Mouse (Mus musculus): Measurements from ENCODE around the gene Rcl1. TPM values are rescaled to one million over a fixed set of nuclear protein-coding genes. Genes with fewer than 3 reads are reported as not detected.

Rcl1 gene
- total and polyA plus RNA-seq, 3 experiments: 63.4 to 126 (median 109) TPM

- Histone ChIP-seq H3K36me3 (replicated peaks in 1 of 2; ENCODE audit: control insufficient read depth in 1 of 2, insufficient read depth in 1 of 2, low read length in 1 of 2) (peaks cover 9 to 35% of the 10 kb centered on the region in 2 experiments), H3K4me1 (ENCODE audit: control insufficient read depth in 1 of 2, insufficient read depth in 2 of 2) (peaks cover 0 to 5% of the 10 kb centered on the region in 2 experiments; a peak in 1 of 4 replicates), H3K27me3 (replicated peaks) (no peaks in the 10 kb centered on the region), H3K9me3 (replicated peaks; ENCODE audit: low read length) (no peaks in the 10 kb centered on the region), H3K9ac (ENCODE audit: insufficient read depth, low read depth) (no peak overlapping the region), H3K4me2 (ENCODE audit: insufficient read depth, low read depth, poor library complexity, severe bottlenecking) (no peak overlapping the region), H3K27ac (ENCODE audit: insufficient read depth, low read depth) (no peak overlapping the region), H3K79me2 (replicated peaks; ENCODE audit: control insufficient read depth, extremely low read depth, insufficient read depth, poor library complexity, severe bottlenecking) (no peaks in the 10 kb centered on the region), H3K4me3 (replicated peaks in 1 of 3; ENCODE audit: low read depth in 2 of 3, low read length in 2 of 3, poor library complexity in 1 of 3) (no peak overlapping the region)
- in situ Hi-C loops (cut with MboI; ENCODE audit: low pct_ligation_motif_present, low pct_unique_long_range_greater_than_20kb, low sequenced_read_pairs) (no loop called here), dilution Hi-C loops (cut with MboI; ENCODE audit: extremely low pct_ligation_motif_present, extremely low pct_unique_long_range_greater_than_20kb, low sequenced_read_pairs) (no loop called here)
- peak; percentile 9 for DNase-seq (ENCODE audit: extremely low read depth)
- no peak for TF ChIP-seq MAZ (IDR thresholded peaks at IDR 0.05; ENCODE audit: low read depth, low read length)
- TF ChIP-seq SIN3A (IDR thresholded peaks at IDR 0.05; ENCODE audit: low read length): no peak
- no peak for TF ChIP-seq ZKSCAN1 (IDR thresholded peaks at IDR 0.05; ENCODE audit: borderline replicate concordance, low read depth, low read length)
- peak; percentile 21; the same call in 1 of the 2 replicates for TF ChIP-seq ETS1 (conservative IDR thresholded peaks at IDR 0.05; ENCODE audit: low read depth, low read length)
- TF ChIP-seq MAFK (IDR thresholded peaks at IDR 0.05; ENCODE audit: insufficient replicate concordance, low read length): no peak
- TF ChIP-seq EP300 (IDR thresholded peaks at IDR 0.05; ENCODE audit: low read length): peak; percentile 39; the same call in 1 of the 2 replicates
- TF ChIP-seq MEF2A (IDR thresholded peaks at IDR 0.05; ENCODE audit: borderline replicate concordance, low read depth, low read length): peak; percentile 51; the same call in 1 of the 2 replicates
- TF ChIP-seq JUND (conservative IDR thresholded peaks at IDR 0.05; ENCODE audit: low read depth, low read length): 0 out of 2 replicates have a peak, but pooled peaks have one; percentile 37
- no peak for TF ChIP-seq KAT2A (IDR thresholded peaks at IDR 0.05; ENCODE audit: insufficient replicate concordance, low read length)
- peak; percentile 79 for TF ChIP-seq IRF4 (IDR thresholded peaks at IDR 0.05; ENCODE audit: low read depth, low read length)
- no peak for TF ChIP-seq ZMIZ1 (IDR thresholded peaks at IDR 0.05; ENCODE audit: low read depth, low read length)
- peak; percentile 59 for TF ChIP-seq JUN (IDR thresholded peaks at IDR 0.05; ENCODE audit: insufficient read depth, low read depth, low read length)
- 0 out of 2 replicates have a peak, but pooled peaks have one; percentile 11 for TF ChIP-seq BHLHE40 (IDR thresholded peaks at IDR 0.05; ENCODE audit: low read depth, low read length)
Measured at GRCm38 (mm10) chr19:29150038-29150437, 48.9 kb downstream of the Rcl1 start.

DNA sequence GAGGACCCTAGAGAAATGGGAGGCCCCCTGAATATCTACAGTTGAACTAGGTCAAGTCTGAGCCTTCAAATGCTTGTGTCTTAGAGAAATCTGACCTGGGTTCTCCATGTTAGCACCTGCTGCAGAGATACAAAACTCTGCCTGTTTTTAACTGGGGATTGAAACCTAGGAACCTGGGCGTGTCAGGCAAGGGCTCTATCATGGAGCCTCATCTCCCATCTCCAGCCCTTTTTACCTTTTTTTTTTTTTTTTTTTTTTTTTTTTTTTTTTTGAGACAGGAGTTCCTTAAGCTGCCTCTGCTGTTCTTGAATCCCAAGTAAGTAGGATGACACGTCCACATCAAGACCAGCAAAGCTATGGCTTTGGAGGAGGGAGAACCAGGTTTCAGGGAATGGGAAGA is 50.3 kb downstream of the Rcl1 start:
- Histone ChIP-seq H3K4me3 (replicated peaks in 1 of 3; ENCODE audit: low read depth in 2 of 3, low read length in 2 of 3, poor library complexity in 1 of 3) (no peak overlapping the region), H3K4me1 (ENCODE audit: control insufficient read depth in 1 of 2, insufficient read depth in 2 of 2) (peaks cover 0 to 5% of the 10 kb centered on the region in 2 experiments; a peak in 1 of 4 replicates), H3K9me3 (replicated peaks; ENCODE audit: low read length) (no peaks in the 10 kb centered on the region), H3K27ac (ENCODE audit: insufficient read depth, low read depth) (no peak overlapping the region), H3K79me2 (replicated peaks; ENCODE audit: control insufficient read depth, extremely low read depth, insufficient read depth, poor library complexity, severe bottlenecking) (no peaks in the 10 kb centered on the region), H3K36me3 (replicated peaks in 1 of 2; ENCODE audit: control insufficient read depth in 1 of 2, insufficient read depth in 1 of 2, low read length in 1 of 2) (peaks cover 4 to 21% of the 10 kb centered on the region in 2 experiments), H3K4me2 (ENCODE audit: insufficient read depth, low read depth, poor library complexity, severe bottlenecking) (no peak overlapping the region), H3K9ac (ENCODE audit: insufficient read depth, low read depth) (no peak overlapping the region), H3K27me3 (replicated peaks) (no peaks in the 10 kb centered on the region)
- dilution Hi-C loops (cut with MboI; ENCODE audit: extremely low pct_ligation_motif_present, extremely low pct_unique_long_range_greater_than_20kb, low sequenced_read_pairs): no loop called here
- in situ Hi-C loops (cut with MboI; ENCODE audit: low pct_ligation_motif_present, low pct_unique_long_range_greater_than_20kb, low sequenced_read_pairs): no loop called here
- TF ChIP-seq UBTF (IDR thresholded peaks at IDR 0.05; ENCODE audit: low read depth, low read length): no peak
- TF ChIP-seq ZNF384 (IDR thresholded peaks at IDR 0.05; ENCODE audit: low read depth, low read length): peak; percentile 46
- DNase-seq (ENCODE audit: extremely low read depth): no peak

Measured in CH12.LX (cell line).